Mouse (Mus musculus): ENCODE measurements around the gene Npr2.

DNA sequence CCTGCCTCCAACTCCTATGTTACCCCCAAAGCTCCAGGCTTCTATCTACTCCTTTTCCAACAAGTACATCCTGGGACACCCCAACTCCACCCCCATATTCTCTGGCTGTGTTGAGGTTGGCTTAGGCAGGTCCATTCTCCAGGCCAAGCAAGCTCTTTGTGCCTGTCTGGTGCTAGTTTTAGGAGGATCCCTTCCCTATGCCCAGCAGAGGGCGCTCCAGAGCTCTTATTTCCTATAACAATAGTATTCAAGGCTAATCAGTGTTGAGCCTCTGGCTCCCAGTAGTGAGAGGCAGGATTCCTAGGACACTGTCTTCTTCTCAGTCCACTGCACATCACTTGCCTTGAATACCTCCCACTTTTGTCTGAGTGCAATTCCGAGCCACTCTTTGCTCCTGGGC, 40.3 kb downstream of the Npr2 start:
- TF ChIP-seq CTCF (IDR thresholded peaks at IDR 0.05; ENCODE audit: borderline replicate concordance, insufficient read depth, low read depth, low read length): peak; percentile 78
- no peak for TF ChIP-seq POLR2A (IDR thresholded peaks at IDR 0.05; ENCODE audit: borderline replicate concordance, insufficient read depth, low read length)

Measured in cerebellum, adult 2 months (tissue).